Mouse (Mus musculus) embryonic facial prominence, embryonic 13.5 days (tissue): ENCODE data around the gene Asf1b. TPM values are rescaled to one million over a fixed set of nuclear protein-coding genes. Genes with fewer than 3 reads are reported as not detected.

Experiments
- ATAC-seq: fragments of 200-750 bp; cut with Nextera tagmentation; 2 replicates; pipeline ENCODE4 v1.8.0; 2017; ENCODE audit warnings: low read depth; ENCODE audit not compliant: insufficient number of reproducible peaks, insufficient read depth, low FRiP score, low TSS enrichment
- H3K27ac ChIP-seq: fragments of 300-500 bp; sonication (generic); 2 replicates; pipeline ENCODE4 v1.5.1; 2015; ENCODE audit warnings: moderate library complexity, mild to moderate bottlenecking, inconsistent platforms
- H3K27me3 ChIP-seq: fragments of 300-500 bp; sonication (generic); 2 replicates; pipeline ENCODE4 v1.6.1; 2015; ENCODE audit warnings: mild to moderate bottlenecking, inconsistent platforms
- H3K36me3 ChIP-seq: fragments of 300-500 bp; sonication (generic); 2 replicates; pipeline ENCODE4 v1.6.1; 2015; ENCODE audit warnings: mild to moderate bottlenecking, inconsistent platforms
- H3K4me1 ChIP-seq: fragments of 300-500 bp; sonication (generic); 2 replicates; pipeline ENCODE4 v1.6.1; 2015; ENCODE audit warnings: inconsistent platforms
- H3K4me2 ChIP-seq: fragments of 300-500 bp; sonication (generic); 2 replicates; pipeline ENCODE4 v1.6.1; 2015; ENCODE audit warnings: moderate library complexity, mild to moderate bottlenecking, inconsistent platforms
- H3K4me3 ChIP-seq: fragments of 300-500 bp; sonication (generic); 2 replicates; pipeline ENCODE4 v1.5.1; 2015; ENCODE audit warnings: mild to moderate bottlenecking, inconsistent platforms
- H3K9ac ChIP-seq: fragments of 300-500 bp; sonication (generic); 2 replicates; pipeline ENCODE4 v1.6.1; 2015; ENCODE audit warnings: mild to moderate bottlenecking, inconsistent platforms
- H3K9me3 ChIP-seq: fragments of 300-500 bp; sonication (generic); 2 replicates; pipeline ENCODE4 v1.6.1; 2016; ENCODE audit warnings: inconsistent platforms
- WGBS: fragments of 180-500 bp; shearing (Covaris S2); methylation state at CpG from one replicate; pipeline ENCODE4 v1.1.7; 2015; ENCODE audit warnings: mixed read lengths; 5-methylcytosine and 5-hydroxymethylcytosine counted together
- polyA plus RNA-seq: library from polyadenylated mRNA; unstranded; fragments of >200 nt; fragmentation: Nextera tagmentation; extraction: Ambion mirVana; gene quantifications from 2 replicates; pipeline ENCODE4 v1.2.1, GENCODE M21; 2015

The Asf1b gene
- polyA plus RNA-seq, 1 experiment from 2014 or later = 61.3 TPM

DNA sequence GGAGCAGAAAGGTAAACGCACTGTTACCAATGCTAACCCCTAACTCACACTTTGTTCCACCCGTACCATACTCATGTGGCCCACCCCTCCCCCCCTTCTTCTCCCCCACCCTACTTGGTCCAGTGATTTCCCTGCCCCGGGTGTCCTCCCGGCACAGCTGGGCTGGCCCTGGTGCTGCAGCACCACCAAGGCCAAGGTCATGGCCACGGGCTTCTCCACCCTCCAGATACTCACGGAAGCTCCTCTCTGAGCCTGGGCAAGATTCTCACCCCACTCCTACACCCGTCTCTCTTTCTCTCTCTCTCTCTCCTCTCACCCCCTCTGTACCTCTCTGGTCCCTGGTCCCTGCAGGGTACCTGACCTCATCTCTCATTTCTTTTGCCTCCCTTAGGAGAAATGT lies 29.0 kb upstream of the Asf1b start:
- no peak for ATAC-seq
- no peak overlapping the region for H3K27ac ChIP-seq
- no peaks in the 10 kb centered on the region for H3K4me1 ChIP-seq
- no peak overlapping the region for H3K4me3 ChIP-seq
- no peak overlapping the region for H3K4me2 ChIP-seq
- peaks cover 96% of the 10 kb centered on the region for H3K36me3 ChIP-seq
- no peaks in the 10 kb centered on the region for H3K27me3 ChIP-seq
- H3K9ac ChIP-seq = no peak overlapping the region
- H3K9me3 ChIP-seq = no peaks in the 10 kb centered on the region
- WGBS = 74% methylated on average over 7 of the region's 7 CpGs

DNA sequence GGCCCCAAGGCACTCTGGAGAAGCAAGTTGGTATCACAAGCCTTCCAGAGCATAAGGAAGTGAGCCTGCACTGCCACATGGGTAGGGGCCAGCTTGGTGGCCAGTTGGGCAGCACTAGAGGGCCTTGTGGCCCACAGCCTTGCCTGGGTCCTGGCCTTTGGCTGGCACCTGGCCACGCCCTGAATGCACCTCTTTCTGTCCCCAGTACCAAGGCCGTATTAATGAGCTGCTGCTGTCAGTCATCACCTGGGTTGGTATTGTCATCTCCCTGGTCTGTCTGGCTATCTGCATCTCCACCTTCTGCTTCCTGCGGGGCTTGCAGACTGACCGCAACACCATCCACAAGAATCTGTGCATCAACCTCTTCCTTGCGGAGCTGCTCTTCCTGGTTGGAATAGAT lies 21.1 kb upstream of the Asf1b start:
- no peaks in the 10 kb centered on the region for H3K9me3 ChIP-seq
- no peak overlapping the region for H3K27ac ChIP-seq
- no peaks in the 10 kb centered on the region for H3K27me3 ChIP-seq
- no peak for ATAC-seq
- no peak overlapping the region for H3K4me3 ChIP-seq
- H3K4me1 ChIP-seq = no peaks in the 10 kb centered on the region
- no peak overlapping the region for H3K9ac ChIP-seq
- H3K4me2 ChIP-seq = no peak overlapping the region
- 91% methylated on average over 5 of the region's 5 CpGs for WGBS
- peaks cover 100% of the 10 kb centered on the region for H3K36me3 ChIP-seq

DNA sequence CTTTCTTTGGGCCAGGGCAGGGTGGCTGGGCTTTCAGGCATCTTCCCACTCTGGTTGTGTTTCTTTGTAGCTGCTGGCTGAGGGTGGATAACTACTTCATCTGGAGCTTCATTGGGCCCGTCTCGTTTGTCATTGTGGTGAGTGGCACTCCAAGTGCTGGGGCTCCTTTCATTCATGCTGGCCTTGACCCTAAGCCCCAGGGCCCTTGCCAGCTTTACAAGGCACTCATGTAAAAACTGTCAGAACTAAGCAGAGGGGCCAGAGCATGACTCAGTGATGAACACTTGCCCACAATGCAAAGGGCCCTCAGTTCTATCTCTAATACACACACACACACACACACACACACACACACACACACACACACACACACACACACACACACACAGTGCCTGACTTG lies 20.3 kb upstream of the Asf1b start:
- no peaks in the 10 kb centered on the region for H3K27me3 ChIP-seq
- no peak for ATAC-seq
- no peaks in the 10 kb centered on the region for H3K4me1 ChIP-seq
- H3K4me3 ChIP-seq = no peak overlapping the region
- no peak overlapping the region for H3K4me2 ChIP-seq
- peaks cover 99% of the 10 kb centered on the region for H3K36me3 ChIP-seq
- no peak overlapping the region for H3K9ac ChIP-seq
- no peak overlapping the region for H3K27ac ChIP-seq
- 88% methylated on average over 2 of the region's 2 CpGs for WGBS
- H3K9me3 ChIP-seq = no peaks in the 10 kb centered on the region

DNA sequence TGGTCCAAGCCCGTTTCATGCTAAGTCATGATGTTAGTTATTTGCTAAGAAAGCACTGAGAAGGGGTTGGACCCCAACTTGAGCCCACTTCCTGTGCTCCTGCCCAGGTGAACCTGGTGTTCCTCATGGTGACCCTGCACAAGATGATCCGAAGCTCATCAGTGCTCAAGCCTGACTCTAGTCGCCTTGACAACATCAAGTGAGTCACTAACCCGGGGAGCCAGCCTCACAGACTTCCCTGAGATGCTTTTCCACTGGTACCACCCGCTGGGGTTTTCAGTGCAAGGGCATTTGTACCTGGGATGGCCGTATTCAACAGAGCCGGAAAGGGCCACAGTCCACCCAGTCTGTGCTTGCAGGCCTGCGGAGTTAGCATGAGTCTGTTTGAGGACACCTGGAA lies 19.9 kb upstream of the Asf1b start:
- Histone ChIP-seq H3K4me1 (no peaks in the 10 kb centered on the region), H3K9ac (no peak overlapping the region), H3K27ac (no peak overlapping the region), H3K9me3 (no peaks in the 10 kb centered on the region), H3K4me3 (no peak overlapping the region), H3K4me2 (no peak overlapping the region), H3K36me3 (peaks cover 99% of the 10 kb centered on the region), H3K27me3 (no peaks in the 10 kb centered on the region)
- ATAC-seq = no peak
- WGBS = 94% methylated on average over 8 of the region's 8 CpGs

DNA sequence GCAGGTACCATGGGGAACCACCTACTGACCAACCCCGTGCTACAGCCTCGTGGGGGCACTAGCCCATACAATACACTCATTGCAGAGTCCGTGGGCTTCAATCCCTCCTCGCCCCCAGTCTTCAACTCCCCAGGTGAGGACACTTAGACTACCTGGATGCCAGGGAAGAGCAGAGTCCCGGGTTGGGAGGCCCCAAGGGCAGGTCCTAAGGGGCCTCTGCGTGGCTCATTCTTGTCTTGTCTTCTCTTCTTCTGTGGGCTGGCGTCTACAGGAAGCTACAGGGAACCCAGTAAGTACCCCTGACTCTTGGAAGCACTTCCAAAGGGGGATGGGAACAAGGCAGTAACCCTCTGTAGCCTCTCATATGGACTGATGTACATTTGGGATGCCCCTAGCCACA lies 17.7 kb upstream of the Asf1b start:
- Histone ChIP-seq H3K4me3 (no peak overlapping the region), H3K27ac (no peak overlapping the region), H3K36me3 (peaks cover 78% of the 10 kb centered on the region), H3K27me3 (no peaks in the 10 kb centered on the region), H3K9ac (no peak overlapping the region), H3K9me3 (no peaks in the 10 kb centered on the region), H3K4me1 (no peaks in the 10 kb centered on the region), H3K4me2 (no peak overlapping the region)
- 89% methylated on average over 7 of the region's 7 CpGs for WGBS
- no peak for ATAC-seq

DNA sequence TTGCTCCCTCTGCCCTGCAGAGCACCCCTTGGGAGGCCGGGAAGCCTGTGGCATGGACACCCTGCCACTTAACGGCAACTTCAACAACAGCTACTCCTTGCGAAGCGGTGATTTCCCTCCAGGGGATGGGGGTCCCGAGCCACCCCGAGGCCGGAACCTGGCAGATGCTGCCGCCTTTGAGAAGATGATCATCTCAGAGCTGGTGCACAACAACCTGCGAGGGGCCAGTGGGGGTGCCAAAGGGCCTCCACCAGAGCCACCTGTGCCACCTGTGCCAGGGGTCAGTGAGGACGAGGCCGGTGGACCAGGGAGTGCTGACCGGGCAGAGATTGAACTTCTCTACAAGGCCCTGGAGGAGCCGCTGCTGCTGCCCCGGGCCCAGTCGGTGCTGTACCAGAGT lies 17.0 kb upstream of the Asf1b start:
- no peaks in the 10 kb centered on the region for H3K9me3 ChIP-seq
- no peak overlapping the region for H3K4me2 ChIP-seq
- H3K9ac ChIP-seq = no peak overlapping the region
- H3K27ac ChIP-seq = no peak overlapping the region
- peaks cover 71% of the 10 kb centered on the region for H3K36me3 ChIP-seq
- H3K27me3 ChIP-seq = no peaks in the 10 kb centered on the region
- no peaks in the 10 kb centered on the region for H3K4me1 ChIP-seq
- 90% methylated on average over 15 of the region's 15 CpGs for WGBS
- H3K4me3 ChIP-seq = no peak overlapping the region
- ATAC-seq = no peak

DNA sequence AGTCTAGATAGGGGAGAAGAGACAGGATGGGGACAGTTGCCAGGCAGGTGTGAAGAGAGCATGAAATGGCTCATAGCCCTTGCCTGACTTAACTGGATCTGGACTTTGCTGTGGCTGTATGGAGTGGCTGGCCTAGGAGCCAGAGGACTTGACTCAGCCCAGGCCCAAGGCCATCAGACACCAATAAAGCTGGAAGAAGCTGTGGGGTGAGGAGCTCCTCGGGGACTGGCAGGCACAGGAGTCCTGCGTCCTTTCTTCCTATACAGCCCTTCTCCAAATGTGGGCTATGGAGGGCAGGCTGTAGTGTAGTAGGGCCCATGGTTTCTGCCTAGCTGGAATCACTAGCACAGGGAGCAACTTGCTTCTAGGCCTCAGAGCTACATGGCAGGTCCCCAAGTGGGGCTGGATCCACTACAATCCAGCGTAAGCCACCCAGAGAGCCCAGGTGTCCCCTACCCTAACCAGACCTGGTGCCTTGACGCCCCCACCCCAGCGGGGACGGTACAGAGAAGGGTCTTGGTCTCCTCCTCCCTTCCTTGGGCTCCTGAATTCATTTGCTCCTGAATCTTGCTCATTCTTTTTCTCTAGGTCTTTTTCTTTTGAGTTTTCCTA lies 14.1 kb upstream of the Asf1b start:
- H3K4me1 ChIP-seq = no peaks in the 10 kb centered on the region
- 0 out of 2 replicates have a peak overlapping the region, but pooled peaks have one; percentile 3 for H3K9ac ChIP-seq
- no peaks in the 10 kb centered on the region for H3K9me3 ChIP-seq
- no peak overlapping the region for H3K27ac ChIP-seq
- no peak overlapping the region for H3K4me2 ChIP-seq
- no peak for ATAC-seq
- no peak overlapping the region for H3K4me3 ChIP-seq
- WGBS = 85% methylated on average over 6 of the region's 6 CpGs
- peaks cover 43% of the 10 kb centered on the region for H3K36me3 ChIP-seq
- no peaks in the 10 kb centered on the region for H3K27me3 ChIP-seq

DNA sequence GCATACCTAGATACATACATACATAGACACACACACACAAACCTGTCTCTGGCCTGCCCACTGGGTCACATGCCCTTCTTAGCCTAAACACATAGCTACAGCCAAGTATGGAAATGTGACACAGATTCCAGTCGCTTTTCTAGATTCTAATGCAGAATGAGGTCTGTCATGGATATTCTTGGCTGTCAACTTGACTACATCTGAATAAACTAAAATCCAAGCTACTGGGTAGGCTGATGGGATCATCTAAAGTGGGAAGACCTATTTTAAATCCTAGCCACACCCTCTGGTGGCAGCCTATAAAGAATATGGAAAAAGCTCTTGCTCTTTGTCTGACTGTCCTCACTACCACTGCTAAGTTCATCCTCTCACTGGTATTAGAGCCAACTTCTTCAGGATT lies 12.9 kb upstream of the Asf1b start:
- no peak for ATAC-seq
- Histone ChIP-seq H3K4me1 (no peaks in the 10 kb centered on the region), H3K27me3 (no peaks in the 10 kb centered on the region), H3K36me3 (peaks cover 30% of the 10 kb centered on the region), H3K4me3 (no peak overlapping the region), H3K9ac (no peak overlapping the region), H3K9me3 (no peaks in the 10 kb centered on the region), H3K4me2 (no peak overlapping the region), H3K27ac (no peak overlapping the region)
- WGBS = 90% methylated on average over 1 of the region's 1 CpGs

DNA sequence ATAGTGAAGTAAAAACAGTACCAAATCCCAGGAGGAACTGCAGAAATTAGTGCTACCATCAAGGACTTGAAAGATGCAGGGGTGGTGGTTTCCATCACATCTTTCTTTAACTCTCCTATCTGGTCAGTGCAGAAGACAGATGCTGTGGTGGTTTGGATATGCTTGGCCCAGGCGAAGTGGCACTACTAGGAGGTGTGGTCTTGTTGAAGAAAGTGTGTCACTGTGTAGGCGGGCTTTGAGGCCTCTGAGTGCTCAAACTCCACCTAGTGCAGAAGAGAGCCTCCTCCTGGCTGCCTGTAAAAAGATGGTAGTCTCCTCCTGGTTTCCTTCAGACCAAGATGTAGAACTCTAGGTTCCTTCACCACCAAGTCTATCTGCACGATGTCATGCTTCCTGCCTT lies 9.8 kb upstream of the Asf1b start:
- Histone ChIP-seq H3K4me1 (no peaks in the 10 kb centered on the region), H3K4me3 (no peak overlapping the region), H3K9ac (no peak overlapping the region), H3K27me3 (no peaks in the 10 kb centered on the region), H3K4me2 (no peak overlapping the region), H3K9me3 (no peaks in the 10 kb centered on the region), H3K27ac (no peak overlapping the region), H3K36me3 (no peaks in the 10 kb centered on the region)
- no peak for ATAC-seq
- 76% methylated on average over 3 of the region's 3 CpGs for WGBS

DNA sequence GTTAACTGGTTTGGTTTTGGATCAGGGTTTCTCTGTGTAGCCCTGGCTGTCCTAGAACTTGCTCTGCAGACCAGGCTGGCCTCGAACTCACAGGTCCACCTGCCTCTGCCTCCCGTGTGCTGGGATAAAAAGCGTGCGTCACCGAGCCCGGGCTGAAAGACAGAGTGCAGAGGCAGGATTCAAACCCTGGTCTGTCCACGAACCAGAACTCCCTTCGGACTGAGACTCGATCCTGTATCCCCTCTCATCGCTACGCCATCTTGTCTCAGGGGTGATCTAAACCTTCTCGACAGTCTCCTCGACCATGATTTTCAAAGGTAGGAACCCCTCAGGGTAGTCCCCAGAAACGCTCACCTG lies 580 bp upstream of the Asf1b start:
- Histone ChIP-seq H3K36me3 (no peaks in the 10 kb centered on the region), H3K27me3 (no peaks in the 10 kb centered on the region), H3K4me3 (peak overlapping the region; percentile 72), H3K9ac (peak overlapping the region; percentile 65), H3K27ac (peak overlapping the region; percentile 48; the same call in 1 of the 2 replicates), H3K4me2 (peak overlapping the region; percentile 96), H3K4me1 (peaks cover 17% of the 10 kb centered on the region), H3K9me3 (no peaks in the 10 kb centered on the region)
- WGBS = 1% methylated on average over 14 of the region's 14 CpGs
- ATAC-seq = no peak

DNA sequence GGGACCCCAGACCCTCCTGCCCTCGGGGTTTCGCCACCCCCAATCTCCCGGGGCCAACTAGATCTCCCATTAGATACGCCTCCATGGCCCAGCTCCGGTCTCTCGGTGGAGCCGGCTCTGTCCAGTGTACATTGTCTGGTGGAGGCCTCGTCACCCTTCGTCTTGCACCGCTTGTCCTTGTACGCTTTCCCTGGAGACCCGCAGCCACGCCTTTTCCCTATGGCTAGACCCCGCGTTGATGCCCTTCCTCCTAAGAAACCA lies 581 bp downstream of the Asf1b start:
- Histone ChIP-seq H3K27me3 (no peaks in the 10 kb centered on the region), H3K4me2 (peak overlapping the region; percentile 96), H3K9ac (peak overlapping the region; percentile 73), H3K36me3 (no peaks in the 10 kb centered on the region), H3K9me3 (no peaks in the 10 kb centered on the region), H3K4me3 (peak overlapping the region; percentile 72), H3K27ac (0 out of 2 replicates have a peak overlapping the region, but pooled peaks have one; percentile 7), H3K4me1 (peaks cover 17% of the 10 kb centered on the region)
- WGBS = under 1% methylated on average over 15 of the region's 15 CpGs
- ATAC-seq = no peak

DNA sequence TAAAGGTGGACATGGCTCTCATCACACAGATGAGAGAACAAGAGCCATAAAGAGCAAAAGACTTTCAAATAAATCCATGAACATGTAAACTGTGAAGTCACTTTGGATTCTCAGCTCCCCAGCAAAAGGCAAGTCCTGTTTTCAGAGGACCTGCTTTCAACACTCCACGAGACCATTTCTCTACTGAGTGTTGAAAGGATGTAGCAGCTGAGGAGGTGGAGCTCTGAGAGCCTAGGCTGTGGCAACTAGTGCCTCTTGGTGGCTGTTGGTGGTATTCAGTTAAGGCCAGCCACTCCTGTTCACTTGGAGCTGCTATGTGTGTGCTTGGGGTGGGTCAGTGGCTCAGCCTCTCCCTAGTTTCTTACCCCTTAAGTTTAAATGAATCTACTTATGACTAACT lies 1.5 kb downstream of the Asf1b start:
- WGBS = 36% methylated on average over 1 of the region's 1 CpGs
- Histone ChIP-seq H3K4me1 (peaks cover 17% of the 10 kb centered on the region), H3K27me3 (no peaks in the 10 kb centered on the region), H3K36me3 (no peaks in the 10 kb centered on the region), H3K4me3 (peak overlapping the region; percentile 72; the same call in 1 of the 2 replicates), H3K9me3 (no peaks in the 10 kb centered on the region), H3K9ac (peak overlapping the region; percentile 49; the same call in 1 of the 2 replicates), H3K4me2 (peak overlapping the region; percentile 96), H3K27ac (no peak overlapping the region)
- ATAC-seq = no peak
